Mouse (Mus musculus): ENCODE measurements around the gene Cabp2. TPM values are rescaled to one million over a fixed set of nuclear protein-coding genes. Genes with fewer than 3 reads are reported as not detected.
"Not testable (repeated sequence)": the region's sequence is repeated elsewhere in the genome, so short reads cannot be mapped to it uniquely, and the experiment has no call there.

Cabp2 gene
- polyA plus RNA-seq, 1 experiment from 2014 or later, result not detected

- H3K36me3 ChIP-seq (ENCODE audit: control insufficient read depth, insufficient read depth, low read length); H3K27me3 ChIP-seq (ENCODE audit: control insufficient read depth, insufficient read depth, low read depth, low read length); H3K4me1 ChIP-seq (replicated peaks; ENCODE audit: control insufficient read depth, insufficient read depth, low read length); ATAC-seq (ENCODE audit: low read depth); H3K4me3 ChIP-seq (ENCODE audit: low read length); H3K4me2 ChIP-seq (ENCODE audit: low read depth, low read length); H3K27ac ChIP-seq (ENCODE audit: low read length); H3K9ac ChIP-seq (ENCODE audit: low read length); H3K9me3 ChIP-seq (ENCODE audit: control insufficient read depth, low read length): not testable (repeated sequence)
- 84% methylated on average over 8 of the region's 8 CpGs for WGBS
These were observed 21.1 kb upstream of the Cabp2 start for GRCm38 (mm10) chr19:4060044-4060898.

- Histone ChIP-seq H3K9me3 (ENCODE audit: control insufficient read depth, low read length) (no peaks in the 10 kb centered on the region), H3K4me2 (ENCODE audit: low read depth, low read length) (no peak overlapping the region), H3K36me3 (ENCODE audit: control insufficient read depth, insufficient read depth, low read length) (no peaks in the 10 kb centered on the region), H3K27me3 (ENCODE audit: control insufficient read depth, insufficient read depth, low read depth, low read length) (no peaks in the 10 kb centered on the region; the same call in 1 of the 2 replicates), H3K27ac (ENCODE audit: low read length) (no peak overlapping the region), H3K4me1 (replicated peaks; ENCODE audit: control insufficient read depth, insufficient read depth, low read length) (peaks cover 6% of the 10 kb centered on the region; the same call in 1 of the 2 replicates), H3K4me3 (ENCODE audit: low read length) (no peak overlapping the region), H3K9ac (ENCODE audit: low read length) (no peak overlapping the region)
- WGBS, result 88% methylated on average over 5 of the region's 6 CpGs
- no peak for ATAC-seq (ENCODE audit: low read depth)
These were observed 20.4 kb upstream of the Cabp2 start for GRCm38 (mm10) chr19:4060899-4061465.

- H3K27me3 ChIP-seq (ENCODE audit: control insufficient read depth, insufficient read depth, low read depth, low read length); H3K36me3 ChIP-seq (ENCODE audit: control insufficient read depth, insufficient read depth, low read length); H3K4me1 ChIP-seq (replicated peaks; ENCODE audit: control insufficient read depth, insufficient read depth, low read length); H3K4me2 ChIP-seq (ENCODE audit: low read depth, low read length); H3K4me3 ChIP-seq (ENCODE audit: low read length); H3K9ac ChIP-seq (ENCODE audit: low read length); H3K27ac ChIP-seq (ENCODE audit: low read length); H3K9me3 ChIP-seq (ENCODE audit: control insufficient read depth, low read length); ATAC-seq (ENCODE audit: low read depth): not testable (repeated sequence)
- WGBS, result 69% methylated on average over 2 of the region's 4 CpGs
These were observed 18.0 kb upstream of the Cabp2 start for GRCm38 (mm10) chr19:4063357-4063756.

GRCm38 (mm10) chr19:4064501-4064900 lies 16.9 kb upstream of the Cabp2 start:
- H3K4me3 ChIP-seq (ENCODE audit: low read length); H3K36me3 ChIP-seq (ENCODE audit: control insufficient read depth, insufficient read depth, low read length); H3K9ac ChIP-seq (ENCODE audit: low read length); H3K27ac ChIP-seq (ENCODE audit: low read length); H3K4me1 ChIP-seq (replicated peaks; ENCODE audit: control insufficient read depth, insufficient read depth, low read length); H3K27me3 ChIP-seq (ENCODE audit: control insufficient read depth, insufficient read depth, low read depth, low read length); H3K9me3 ChIP-seq (ENCODE audit: control insufficient read depth, low read length); ATAC-seq (ENCODE audit: low read depth); H3K4me2 ChIP-seq (ENCODE audit: low read depth, low read length): not testable (repeated sequence)
- no CpG with 5 or more reads among the region's 11 CpGs for WGBS

- Histone ChIP-seq H3K4me3 (ENCODE audit: low read length) (no peak overlapping the region), H3K9ac (ENCODE audit: low read length) (no peak overlapping the region), H3K9me3 (ENCODE audit: control insufficient read depth, low read length) (no peaks in the 10 kb centered on the region), H3K27ac (ENCODE audit: low read length) (no peak overlapping the region), H3K27me3 (ENCODE audit: control insufficient read depth, insufficient read depth, low read depth, low read length) (peaks cover 2% of the 10 kb centered on the region), H3K4me2 (ENCODE audit: low read depth, low read length) (no peak overlapping the region), H3K36me3 (ENCODE audit: control insufficient read depth, insufficient read depth, low read length) (no peaks in the 10 kb centered on the region), H3K4me1 (replicated peaks; ENCODE audit: control insufficient read depth, insufficient read depth, low read length) (no peaks in the 10 kb centered on the region)
- WGBS, result 78% methylated on average over 6 of the region's 6 CpGs
- ATAC-seq (ENCODE audit: low read depth), result no peak
These were observed 15.1 kb upstream of the Cabp2 start for GRCm38 (mm10) chr19:4066280-4066679.

GRCm38 (mm10) chr19:4066877-4067276 lies 14.5 kb upstream of the Cabp2 start:
- Histone ChIP-seq H3K27me3 (ENCODE audit: control insufficient read depth, insufficient read depth, low read depth, low read length) (peaks cover 2% of the 10 kb centered on the region), H3K4me2 (ENCODE audit: low read depth, low read length) (no peak overlapping the region), H3K9me3 (ENCODE audit: control insufficient read depth, low read length) (no peaks in the 10 kb centered on the region), H3K9ac (ENCODE audit: low read length) (no peak overlapping the region), H3K27ac (ENCODE audit: low read length) (no peak overlapping the region), H3K4me1 (replicated peaks; ENCODE audit: control insufficient read depth, insufficient read depth, low read length) (no peaks in the 10 kb centered on the region), H3K4me3 (ENCODE audit: low read length) (no peak overlapping the region), H3K36me3 (ENCODE audit: control insufficient read depth, insufficient read depth, low read length) (no peaks in the 10 kb centered on the region)
- ATAC-seq (ENCODE audit: low read depth), result peak; percentile 28; the same call in 1 of the 2 replicates

GRCm38 (mm10) chr19:4068242-4068641 lies 13.1 kb upstream of the Cabp2 start:
- not testable (repeated sequence) for H3K4me2 ChIP-seq (ENCODE audit: low read depth, low read length); H3K27me3 ChIP-seq (ENCODE audit: control insufficient read depth, insufficient read depth, low read depth, low read length); H3K27ac ChIP-seq (ENCODE audit: low read length); H3K4me3 ChIP-seq (ENCODE audit: low read length); ATAC-seq (ENCODE audit: low read depth); H3K4me1 ChIP-seq (replicated peaks; ENCODE audit: control insufficient read depth, insufficient read depth, low read length); H3K36me3 ChIP-seq (ENCODE audit: control insufficient read depth, insufficient read depth, low read length); H3K9ac ChIP-seq (ENCODE audit: low read length); H3K9me3 ChIP-seq (ENCODE audit: control insufficient read depth, low read length)
- WGBS, result 86% methylated on average over 2 of the region's 2 CpGs

- no peak overlapping the region for H3K4me2 ChIP-seq (ENCODE audit: low read depth, low read length)
- H3K27ac ChIP-seq (ENCODE audit: low read length), result no peak overlapping the region
- ATAC-seq (ENCODE audit: low read depth), result no peak
- no peak overlapping the region for H3K4me3 ChIP-seq (ENCODE audit: low read length)
- H3K9me3 ChIP-seq (ENCODE audit: control insufficient read depth, low read length), result no peaks in the 10 kb centered on the region
- H3K27me3 ChIP-seq (ENCODE audit: control insufficient read depth, insufficient read depth, low read depth, low read length), result peaks cover 4% of the 10 kb centered on the region
- H3K36me3 ChIP-seq (ENCODE audit: control insufficient read depth, insufficient read depth, low read length), result no peaks in the 10 kb centered on the region
- no peak overlapping the region for H3K9ac ChIP-seq (ENCODE audit: low read length)
- no peaks in the 10 kb centered on the region for H3K4me1 ChIP-seq (replicated peaks; ENCODE audit: control insufficient read depth, insufficient read depth, low read length)
- 49% methylated on average over 15 of the region's 15 CpGs for WGBS
These were observed 12.5 kb upstream of the Cabp2 start for GRCm38 (mm10) chr19:4068717-4069410.

- Histone ChIP-seq H3K9me3 (ENCODE audit: control insufficient read depth, low read length) (no peaks in the 10 kb centered on the region), H3K4me2 (ENCODE audit: low read depth, low read length) (no peak overlapping the region), H3K27ac (ENCODE audit: low read length) (no peak overlapping the region), H3K9ac (ENCODE audit: low read length) (no peak overlapping the region), H3K36me3 (ENCODE audit: control insufficient read depth, insufficient read depth, low read length) (no peaks in the 10 kb centered on the region), H3K4me3 (ENCODE audit: low read length) (no peak overlapping the region), H3K27me3 (ENCODE audit: control insufficient read depth, insufficient read depth, low read depth, low read length) (peaks cover 4% of the 10 kb centered on the region), H3K4me1 (replicated peaks; ENCODE audit: control insufficient read depth, insufficient read depth, low read length) (no peaks in the 10 kb centered on the region)
- WGBS, result 70% methylated on average over 15 of the region's 15 CpGs
- no peak for ATAC-seq (ENCODE audit: low read depth)
These were observed 11.1 kb upstream of the Cabp2 start for GRCm38 (mm10) chr19:4070311-4070710.

All from lung, embryonic 16.5 days (tissue).